Mouse (Mus musculus) midbrain, embryonic 12.5 days (tissue): ENCODE measurements around the gene Kpnb1. TPM values are rescaled to one million over a fixed set of nuclear protein-coding genes. Genes with fewer than 3 reads are reported as not detected.

ENCODE experiments used
- ATAC-seq: fragments of 200-750 bp; cut with Nextera tagmentation; 2 replicates; pipeline ENCODE4 v1.8.0; 2017; ENCODE audit warnings: low read depth, moderate TSS enrichment, moderate library complexity; ENCODE audit not compliant: low FRiP score
- H3K27ac ChIP-seq: fragments of 300-500 bp; sonication (generic); replicated peaks from 2 replicates; pipeline ENCODE4 v1.5.1; 2016; ENCODE audit warnings: mild to moderate bottlenecking
- H3K27me3 ChIP-seq: fragments of 300-500 bp; sonication (generic); 2 replicates; pipeline ENCODE4 v1.6.1; 2016; ENCODE audit warnings: mild to moderate bottlenecking
- H3K36me3 ChIP-seq: fragments of 300-500 bp; sonication (generic); 2 replicates; pipeline ENCODE4 v1.6.1; 2016
- H3K4me1 ChIP-seq: fragments of 300-500 bp; sonication (generic); 2 replicates; pipeline ENCODE4 v1.6.1; 2016
- H3K4me2 ChIP-seq: fragments of 300-500 bp; sonication (generic); replicated peaks from 2 replicates; pipeline ENCODE4 v1.6.1; 2016; ENCODE audit warnings: mild to moderate bottlenecking, moderate library complexity
- H3K4me3 ChIP-seq: fragments of 300-500 bp; sonication (generic); 2 replicates; pipeline ENCODE4 v1.5.1; 2016; ENCODE audit warnings: mild to moderate bottlenecking
- H3K9ac ChIP-seq: fragments of 300-500 bp; sonication (generic); replicated peaks from 2 replicates; pipeline ENCODE4 v1.6.1; 2016; ENCODE audit warnings: mild to moderate bottlenecking, moderate library complexity
- H3K9me3 ChIP-seq: fragments of 300-500 bp; sonication (generic); 2 replicates; pipeline ENCODE4 v1.6.1; 2016; ENCODE audit warnings: mild to moderate bottlenecking
- WGBS: fragments of 180-500 bp; shearing (Covaris S2); methylation state at CpG from one replicate; pipeline ENCODE4 v1.1.7; 2016; 5-methylcytosine and 5-hydroxymethylcytosine counted together
- microRNA-seq: library from miRNA; unstranded; fragments of <30 nt; microRNA quantifications from one replicate; pipeline ENCODE4, GENCODE M21; 2017
- polyA plus RNA-seq: library from polyadenylated mRNA; unstranded; fragments of >200 nt; fragmentation: Nextera tagmentation; extraction: Ambion mirVana; gene quantifications from 2 replicates; pipeline ENCODE4 v1.2.1, GENCODE M21; 2016

The Kpnb1 gene
- polyA plus RNA-seq, 1 experiment from 2014 or later, result 68.2 TPM

- H3K27me3 ChIP-seq, result peaks cover 80% of the 10 kb centered on the region
- no peak for ATAC-seq
- no peaks in the 10 kb centered on the region for H3K36me3 ChIP-seq
- H3K4me3 ChIP-seq, result no peak overlapping the region
- no peak overlapping the region for H3K4me2 ChIP-seq
- no peak overlapping the region for H3K9ac ChIP-seq
- no peaks in the 10 kb centered on the region for H3K9me3 ChIP-seq
- WGBS, result 11% methylated on average over 11 of the region's 11 CpGs
- H3K27ac ChIP-seq, result no peak overlapping the region
- H3K4me1 ChIP-seq, result peaks cover 18% of the 10 kb centered on the region
These were observed 71.9 kb downstream of the Kpnb1 start for GRCm38 (mm10) chr11:97115797-97116196.

- Histone ChIP-seq H3K4me3 (peak within 1 kb of the TSS; percentile 41), H3K4me2 (peak within 1 kb of the TSS; percentile 65), H3K27me3 (peaks cover 79% of the 10 kb centered on the region), H3K27ac (no peak within 1 kb of the TSS), H3K9me3 (no peaks in the 10 kb centered on the region), H3K9ac (peak within 1 kb of the TSS; percentile 28; the same call in 1 of the 2 replicates), H3K4me1 (peaks cover 18% of the 10 kb centered on the region), H3K36me3 (no peaks in the 10 kb centered on the region)
- ATAC-seq, result no peak
- under 1% methylated on average over 79 of the region's 87 CpGs for WGBS
These were observed 72.7 kb downstream of the Kpnb1 start, which contains the start of gene Tbx21 for GRCm38 (mm10) chr11:97114671-97115601. Gene Tbx21, minus strand, starts transcription at chr11:97115331.

GRCm38 (mm10) chr11:97112519-97113125, 75.1 kb downstream of the Kpnb1 start:
- Histone ChIP-seq H3K4me2 (no peak overlapping the region), H3K36me3 (no peaks in the 10 kb centered on the region), H3K9ac (no peak overlapping the region), H3K27me3 (peaks cover 64% of the 10 kb centered on the region), H3K9me3 (no peaks in the 10 kb centered on the region), H3K4me1 (peaks cover 18% of the 10 kb centered on the region), H3K4me3 (no peak overlapping the region), H3K27ac (no peak overlapping the region)
- WGBS, result 81% methylated on average over 9 of the region's 9 CpGs
- no peak for ATAC-seq

Small RNAs within 50 kb of the gene (microRNA-seq; reads per million reads assigned to microRNA genes)
- not detected for gene Mir7235

Other genes starting within 250 kb of the Kpnb1 start
- 14.6 and 16.4 TPM in 2 replicates for gene Pnpo, start 243.9 kb downstream of the Kpnb1 start, polyA plus RNA-seq
- 23.4 and 25.9 TPM in 2 replicates for gene Sp2, start 204.9 kb downstream of the Kpnb1 start, polyA plus RNA-seq
- 0.26 and 0.63 TPM in 2 replicates for gene Sp6, start 174.5 kb downstream of the Kpnb1 start, polyA plus RNA-seq
- gene Scrn2, start 157.9 kb downstream of the Kpnb1 start, polyA plus RNA-seq, result 22.5 and 24.2 TPM in 2 replicates
- 2.4 and 3.3 TPM in 2 replicates for gene Lrrc46, start 146.5 kb downstream of the Kpnb1 start, polyA plus RNA-seq
- 63.4 and 64.4 TPM in 2 replicates for gene Mrpl10, start 146.3 kb downstream of the Kpnb1 start, polyA plus RNA-seq
- 8.5 and 10.8 TPM in 2 replicates for gene Osbpl7, start 137.3 kb downstream of the Kpnb1 start, polyA plus RNA-seq
- gene Tbx21, start 72.5 kb downstream of the Kpnb1 start, polyA plus RNA-seq, result 0.23 and 0.24 TPM in 2 replicates
- 6.7 and 8.9 TPM in 2 replicates for gene Tbkbp1, start 36.4 kb downstream of the Kpnb1 start, polyA plus RNA-seq
- gene Npepps, start 92.8 kb upstream of the Kpnb1 start, polyA plus RNA-seq, result 134 and 144 TPM in 2 replicates
- 43.2 and 46.5 TPM in 2 replicates for gene Mrpl45, start 127.8 kb upstream of the Kpnb1 start, polyA plus RNA-seq
- gene Gpr179, start 164.2 kb upstream of the Kpnb1 start, polyA plus RNA-seq, result 0.13 and 0.18 TPM in 2 replicates
- 9.3 and 9.4 TPM in 2 replicates for gene Socs7, start 174.7 kb upstream of the Kpnb1 start, polyA plus RNA-seq
- gene Arhgap23, start 227.7 kb upstream of the Kpnb1 start, polyA plus RNA-seq, result 6.3 and 7.9 TPM in 2 replicates